Mouse (Mus musculus) A20 (cell line): ENCODE data around the gene Lgr4.
A peak's percentile ranks its signal among the peaks of the same experiment; 100 is the strongest.

Source experiments
- DNase-seq: peaks from one replicate; pipeline ENCODE4 v3.0.0-alpha.2; 2011; ENCODE audit warnings: low read depth, low spot score

Gene Lgr4

GRCm38 (mm10) chr2:109949519-109949918 lies 32.1 kb downstream of the Lgr4 start:
- DNase-seq = no peak

- no peak for DNase-seq
Measured at GRCm38 (mm10) chr2:109950311-109950710, 32.9 kb downstream of the Lgr4 start.

GRCm38 (mm10) chr2:109951050-109951449 lies 33.6 kb downstream of the Lgr4 start:
- DNase-seq = no peak

- no peak for DNase-seq
Measured at GRCm38 (mm10) chr2:109953048-109953717, 35.7 kb downstream of the Lgr4 start.

GRCm38 (mm10) chr2:109953893-109954292 lies 36.4 kb downstream of the Lgr4 start:
- peak; percentile 54 for DNase-seq

GRCm38 (mm10) chr2:109955060-109955459 lies 37.6 kb downstream of the Lgr4 start:
- DNase-seq = no peak

- no peak for DNase-seq
Measured at GRCm38 (mm10) chr2:109955910-109956309, 38.5 kb downstream of the Lgr4 start.

GRCm38 (mm10) chr2:109956785-109957184 lies 39.3 kb downstream of the Lgr4 start:
- no peak for DNase-seq

- DNase-seq = peak; percentile 9
Measured at GRCm38 (mm10) chr2:109958692-109959406, 41.4 kb downstream of the Lgr4 start.

GRCm38 (mm10) chr2:109959407-109960075 lies 42.1 kb downstream of the Lgr4 start:
- DNase-seq = no peak

GRCm38 (mm10) chr2:109960246-109960645 lies 42.8 kb downstream of the Lgr4 start:
- no peak for DNase-seq

- DNase-seq = no peak
Measured at GRCm38 (mm10) chr2:109961174-109961573, 43.7 kb downstream of the Lgr4 start.

GRCm38 (mm10) chr2:109963591-109964258 lies 46.3 kb downstream of the Lgr4 start:
- no peak for DNase-seq

GRCm38 (mm10) chr2:109965753-109966420 lies 48.4 kb downstream of the Lgr4 start:
- DNase-seq = no peak

- no peak for DNase-seq
Measured at GRCm38 (mm10) chr2:109966863-109967262, 49.4 kb downstream of the Lgr4 start.

- DNase-seq = no peak
Measured at GRCm38 (mm10) chr2:109969381-109969780, 51.9 kb downstream of the Lgr4 start.

- no peak for DNase-seq
Measured at GRCm38 (mm10) chr2:109969926-109970532, 52.6 kb downstream of the Lgr4 start.

- no peak for DNase-seq
Measured at GRCm38 (mm10) chr2:109970744-109971410, 53.4 kb downstream of the Lgr4 start.

GRCm38 (mm10) chr2:109972310-109972709 lies 54.9 kb downstream of the Lgr4 start:
- no peak for DNase-seq

- no peak for DNase-seq
Measured at GRCm38 (mm10) chr2:109972922-109973321, 55.5 kb downstream of the Lgr4 start.

- DNase-seq = no peak
Measured at GRCm38 (mm10) chr2:109974807-109975206, 57.4 kb downstream of the Lgr4 start.
